Mouse (Mus musculus): ENCODE data around the gene Car2. TPM values are rescaled to one million over a fixed set of nuclear protein-coding genes. Genes with fewer than 3 reads are reported as not detected.

The Car2 gene
- 100 to 1,000 TPM; 115 to 131 TPM for total RNA-seq (2021)
- long read RNA-seq, experiment 1, transcript Car2-201 (7 exons, 1,788 nt): major isoform, 195 of 220 reads
- long read RNA-seq, experiment 1, partial matches to known transcripts: 6 of 220 reads
- long read RNA-seq, experiment 1, other reads (novel, unspliced or antisense): 18 of 220 reads
- long read RNA-seq, experiment 2, transcript Car2-201 (7 exons, 1,788 nt): major isoform, 131 of 153 reads
- long read RNA-seq, experiment 2, partial matches to known transcripts: 7 of 153 reads
- long read RNA-seq, experiment 2, other reads (novel, unspliced or antisense): 15 of 153 reads

DNA sequence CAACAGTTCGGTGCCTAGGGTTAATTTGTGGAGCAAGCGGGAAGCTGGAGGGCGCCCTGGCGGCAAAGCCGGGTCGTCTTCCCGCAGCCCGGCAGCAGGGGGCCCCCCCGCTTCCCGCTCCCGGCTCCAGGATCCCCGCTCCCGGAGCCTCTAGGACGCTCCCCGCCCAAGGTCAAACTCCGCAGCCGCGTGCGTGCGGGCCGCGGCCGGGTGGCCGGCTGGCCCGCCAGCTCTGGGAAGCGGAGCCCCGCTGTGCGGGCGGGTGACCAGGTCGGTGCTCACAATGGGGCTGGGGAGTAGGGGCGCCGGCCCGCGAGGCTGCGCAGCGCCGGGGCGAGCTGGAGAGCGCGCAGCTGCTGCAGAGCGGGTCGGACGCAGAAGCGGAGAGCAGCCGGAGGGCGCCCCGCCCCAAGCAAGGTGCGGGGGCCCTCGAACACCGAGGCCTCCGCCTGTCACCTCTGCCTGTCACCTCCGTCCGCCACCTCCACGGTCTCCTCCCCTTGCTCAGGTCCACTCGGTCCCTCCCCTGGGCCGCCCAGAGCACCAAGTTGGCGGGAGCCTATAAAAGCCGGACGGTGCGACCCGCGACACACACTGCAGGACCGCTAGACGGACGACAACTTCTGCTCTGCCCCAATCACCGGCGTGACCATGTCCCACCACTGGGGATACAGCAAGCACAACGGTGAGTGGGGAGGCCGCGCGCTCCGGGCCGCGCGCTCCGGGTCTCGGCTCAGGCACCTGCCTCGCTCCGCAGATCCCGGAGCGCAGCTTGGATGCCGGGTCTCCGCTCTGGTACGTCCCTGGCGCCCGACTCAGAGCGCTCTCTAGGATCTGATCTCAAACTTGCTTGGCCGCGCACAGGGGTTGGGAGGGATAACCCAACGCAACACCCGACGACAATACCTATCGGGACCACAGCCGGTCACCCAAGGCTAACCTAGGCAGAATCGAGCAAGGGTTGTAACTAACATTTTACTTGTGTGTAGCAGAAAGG, at the start of gene Car2:
Gene Car2, plus strand, starts transcription at position 172 of the 997 bp plus-strand sequence.
- DNase-seq (ENCODE audit: low spot score in 2 of 2): peak; percentile 56 to 68

DNA sequence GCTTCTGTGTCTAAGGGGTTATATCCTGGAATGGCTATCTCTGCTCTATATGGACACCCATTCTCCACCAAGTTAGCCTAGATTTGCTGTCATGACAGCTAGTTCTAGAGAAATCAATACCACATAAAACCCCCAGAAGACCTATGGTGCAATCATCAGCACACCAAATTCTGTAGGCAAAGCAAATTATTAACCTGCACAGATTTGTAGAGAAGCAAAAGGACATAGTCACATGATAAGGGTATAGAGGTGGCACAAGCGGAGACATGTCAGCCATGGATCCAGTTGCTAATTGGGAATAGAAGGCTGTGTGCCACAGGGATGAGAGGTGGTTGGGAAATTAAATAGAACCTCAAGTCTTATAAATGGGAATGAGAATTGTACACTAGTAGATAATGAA, 47.1 kb upstream of the Car2 start:
- no peak for DNase-seq (ENCODE audit: low spot score in 2 of 2)

DNA sequence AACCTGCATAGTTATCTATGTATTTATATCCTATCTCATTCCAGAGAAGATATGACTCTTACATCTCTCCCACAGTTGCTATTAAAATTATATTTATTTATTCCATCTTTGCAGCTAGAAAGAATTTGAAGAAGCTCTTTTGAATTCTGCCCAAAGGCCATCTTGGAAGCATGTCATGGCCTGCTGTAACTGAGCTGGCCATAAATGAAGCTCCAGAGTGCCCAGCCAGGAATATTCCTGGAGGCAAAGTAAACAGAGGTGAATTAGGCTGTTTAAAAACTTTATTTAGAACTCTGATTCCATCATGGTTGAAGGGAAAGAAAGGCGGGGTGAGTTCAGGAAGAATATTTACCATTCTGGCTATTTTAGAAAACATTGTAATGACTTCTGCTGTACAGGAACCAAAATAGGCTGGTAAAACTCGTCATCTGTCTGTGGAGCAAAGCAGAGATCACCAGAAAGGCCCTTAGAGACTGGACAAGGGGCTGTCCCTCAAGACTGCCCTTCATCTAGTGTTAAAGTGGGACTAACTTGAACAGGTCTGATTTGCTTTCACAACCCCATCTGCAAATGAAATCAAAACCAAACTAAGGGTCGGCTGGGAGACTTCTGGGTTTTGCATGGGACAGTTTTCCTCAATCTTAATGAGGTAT, 46.5 kb upstream of the Car2 start:
- no peak for DNase-seq (ENCODE audit: low spot score in 2 of 2)

GRCm38 (mm10) chr3:14848587-14849254, 37.4 kb upstream of the Car2 start:
- DNase-seq (ENCODE audit: low spot score in 2 of 2): no peak

DNA sequence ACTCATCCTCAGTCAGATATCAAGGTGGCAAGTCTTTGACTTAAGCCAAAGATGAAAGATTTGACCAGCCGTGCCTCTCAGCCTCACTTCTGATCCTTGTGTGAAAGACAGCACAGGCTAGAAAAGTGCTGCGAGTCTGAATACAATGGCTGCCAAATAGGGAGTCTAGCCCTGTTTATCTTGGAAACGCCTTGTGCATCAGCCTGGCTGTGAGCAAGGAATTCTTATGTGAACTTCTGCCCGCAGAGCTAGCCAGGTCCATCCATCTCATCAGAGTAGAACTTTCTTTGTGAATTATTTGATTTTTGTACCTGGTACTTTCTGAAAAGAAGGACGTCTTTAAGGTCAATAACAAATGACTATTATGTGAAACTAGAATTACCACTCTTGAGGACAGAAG, 32.1 kb upstream of the Car2 start:
- DNase-seq (ENCODE audit: low spot score in 2 of 2): no peak

DNA sequence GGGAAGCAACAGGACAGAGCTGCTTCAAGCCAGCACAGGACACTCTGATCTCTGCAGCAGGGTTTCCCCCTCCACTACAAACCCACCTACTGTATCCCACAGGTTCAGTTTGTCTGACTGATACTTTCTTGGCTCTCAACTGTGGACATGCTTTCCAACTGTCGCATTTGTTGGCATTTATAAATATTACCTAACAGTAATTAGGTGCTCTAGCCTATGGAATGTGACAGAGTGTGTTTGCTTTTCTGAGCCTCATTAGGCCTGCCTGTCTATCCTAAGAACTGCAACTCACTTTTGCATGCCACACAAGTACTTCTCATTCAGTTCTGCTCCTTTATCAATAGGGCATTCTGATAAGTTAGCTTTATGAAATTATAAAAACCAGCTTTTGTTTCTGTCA, 31.6 kb upstream of the Car2 start:
- DNase-seq (ENCODE audit: low spot score in 2 of 2): no peak

DNA sequence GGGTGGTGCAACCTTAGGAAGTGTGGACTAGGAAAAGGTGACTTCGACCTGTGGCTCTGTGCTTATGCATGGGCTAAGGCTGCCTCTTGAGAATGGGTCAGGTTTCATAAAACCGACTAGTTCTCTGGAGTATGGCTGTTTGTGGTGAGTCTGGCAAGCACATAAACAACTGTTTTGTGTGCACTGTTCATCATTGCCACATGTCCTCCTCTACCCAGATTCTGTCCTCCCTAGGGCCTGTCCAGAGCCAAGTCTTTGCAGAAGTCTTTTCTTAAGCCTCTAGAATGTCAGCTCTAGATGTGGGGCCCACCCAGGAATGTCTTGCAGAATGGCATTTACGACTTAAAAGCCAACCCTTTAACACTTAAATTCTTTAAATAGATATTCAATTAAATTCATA, 28.2 kb upstream of the Car2 start:
- no peak for DNase-seq (ENCODE audit: low spot score in 2 of 2)

- no peak for DNase-seq (ENCODE audit: low spot score in 2 of 2)
These were observed 25.8 kb upstream of the Car2 start for GRCm38 (mm10) chr3:14860291-14860690.

DNA sequence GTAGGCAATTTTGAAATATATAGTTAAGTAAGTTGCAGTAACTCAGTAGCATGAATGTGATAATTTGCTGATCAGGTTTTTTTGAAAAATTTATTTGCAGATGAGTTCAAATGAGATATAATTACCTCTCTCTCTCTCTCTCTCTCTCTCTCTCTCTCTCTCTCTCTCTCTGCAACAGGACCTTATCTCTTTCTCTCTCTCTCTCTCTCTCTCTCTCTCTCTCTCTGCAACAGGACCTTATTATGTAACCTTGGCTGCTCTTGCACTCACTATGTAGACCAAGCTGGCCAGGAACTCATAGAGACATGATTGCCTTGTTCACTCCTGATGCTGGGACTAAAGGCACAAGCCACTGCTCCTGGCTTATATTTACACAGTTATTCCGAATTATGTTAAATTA, 24.9 kb upstream of the Car2 start:
- no peak for DNase-seq (ENCODE audit: low spot score in 2 of 2)

- DNase-seq (ENCODE audit: low spot score in 2 of 2): no peak
These were observed 24.3 kb upstream of the Car2 start for GRCm38 (mm10) chr3:14861787-14862186.

DNA sequence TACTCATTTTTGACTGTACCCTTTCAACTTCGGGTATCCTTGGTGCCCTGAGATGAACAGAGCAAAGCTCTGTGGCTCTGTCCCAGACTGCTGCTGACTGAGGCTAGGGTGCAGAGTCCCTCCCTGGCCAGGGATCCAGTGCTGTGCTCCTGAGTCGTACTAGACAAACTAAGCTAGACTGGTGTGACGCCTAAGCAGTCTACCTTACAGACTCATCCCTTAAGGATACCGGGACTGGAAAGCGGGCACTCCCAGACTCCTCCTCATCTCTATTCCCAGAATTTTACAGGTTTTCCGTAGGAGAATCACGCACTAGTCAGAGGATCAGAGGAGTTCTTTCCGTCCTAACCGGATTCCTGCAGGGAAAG, 23.4 kb upstream of the Car2 start:
- peak in 1 of 2 experiments; percentile 8 for DNase-seq (ENCODE audit: low spot score in 2 of 2)

GRCm38 (mm10) chr3:14863022-14863711, 22.9 kb upstream of the Car2 start, which contains the start of gene Car3:
Car3 (plus strand) TSS chr3:14863512.
- DNase-seq (ENCODE audit: low spot score in 2 of 2): no peak

DNA sequence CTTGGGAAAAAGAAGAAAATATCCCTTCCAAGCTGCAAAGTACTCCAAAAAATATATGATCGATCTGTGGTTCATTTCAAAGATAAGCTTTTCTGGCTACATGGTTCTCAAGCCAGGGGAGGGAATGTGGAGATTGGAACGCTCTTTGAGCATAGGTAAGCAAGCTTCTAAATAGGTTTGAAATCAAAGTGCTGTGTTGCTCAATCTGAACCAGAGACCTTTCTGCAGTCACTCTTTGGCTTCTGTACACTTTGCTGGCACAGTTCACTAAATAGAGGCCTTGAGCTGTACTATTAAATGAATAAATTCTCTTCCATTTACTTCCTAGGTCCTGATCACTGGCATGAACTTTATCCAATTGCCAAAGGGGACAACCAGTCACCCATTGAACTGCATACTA, 22.2 kb upstream of the Car2 start:
- DNase-seq (ENCODE audit: low spot score in 2 of 2): no peak

DNA sequence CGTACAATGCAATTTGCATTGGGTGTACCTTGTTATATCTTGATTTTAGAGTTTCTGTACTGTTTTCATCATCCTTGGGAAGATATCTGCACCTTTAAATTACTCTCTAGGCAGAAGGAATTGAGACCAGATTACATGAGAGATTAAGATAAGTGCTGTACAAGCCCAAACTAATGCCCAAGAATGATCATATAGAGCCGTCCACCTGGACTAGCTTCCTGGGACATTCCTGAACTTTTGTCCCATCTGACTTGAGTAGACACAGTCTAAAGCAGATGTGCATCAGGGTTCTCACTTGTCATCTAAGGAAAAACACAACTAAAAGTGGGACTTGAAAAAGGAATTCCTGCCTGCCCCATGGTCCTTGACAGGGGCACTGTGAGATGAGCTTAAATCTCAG, 20.1 kb upstream of the Car2 start:
- no peak for DNase-seq (ENCODE audit: low spot score in 2 of 2)

DNA sequence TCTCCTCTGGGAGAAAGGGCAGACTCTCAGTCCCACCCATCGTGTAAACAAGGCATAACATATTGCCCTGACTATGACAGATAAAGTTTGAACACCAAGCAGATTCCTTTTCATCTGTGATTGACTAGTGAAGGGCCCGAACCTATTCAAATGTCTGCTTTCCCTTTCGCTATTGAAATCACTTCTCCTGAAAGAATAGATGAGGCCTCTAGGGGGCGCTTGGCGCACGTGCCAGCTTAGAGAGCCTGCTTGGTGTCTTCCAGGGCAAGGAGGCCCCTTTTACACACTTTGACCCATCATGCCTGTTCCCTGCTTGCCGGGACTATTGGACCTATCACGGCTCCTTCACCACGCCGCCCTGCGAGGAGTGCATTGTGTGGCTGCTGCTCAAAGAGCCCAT, 16.3 kb upstream of the Car2 start:
- DNase-seq (ENCODE audit: low spot score in 2 of 2): peak; percentile 60 to 65

GRCm38 (mm10) chr3:14870528-14870927, 15.5 kb upstream of the Car2 start:
- DNase-seq (ENCODE audit: low spot score in 2 of 2): no peak

DNA sequence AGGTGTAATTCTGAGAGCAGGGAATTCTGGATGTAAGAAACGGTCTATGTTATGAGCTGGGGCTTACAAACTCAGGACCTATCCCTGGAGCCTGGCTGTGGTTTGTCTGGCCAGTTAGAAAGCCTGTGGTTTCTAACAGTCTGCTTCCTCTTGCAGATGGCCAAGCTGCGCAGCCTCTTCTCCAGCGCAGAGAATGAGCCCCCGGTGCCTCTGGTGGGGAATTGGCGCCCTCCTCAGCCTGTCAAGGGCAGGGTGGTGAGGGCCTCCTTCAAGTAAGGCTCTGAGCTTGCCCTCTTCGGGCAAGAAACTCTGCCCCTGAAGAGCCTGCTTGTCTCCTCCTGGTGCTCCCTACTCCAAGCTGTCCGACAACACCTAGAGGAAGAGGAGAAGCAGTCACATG, 14.7 kb upstream of the Car2 start:
- no peak for DNase-seq (ENCODE audit: low spot score in 2 of 2)

- DNase-seq (ENCODE audit: low spot score in 2 of 2): no peak
These were observed 11.6 kb upstream of the Car2 start for GRCm38 (mm10) chr3:14874402-14875040.

- DNase-seq (ENCODE audit: low spot score in 2 of 2): no peak
These were observed 9.7 kb upstream of the Car2 start for GRCm38 (mm10) chr3:14876325-14876918.
